Mouse (Mus musculus) cortical plate, adult 2 months (tissue): ENCODE data around the gene Snx13.

Experiments used
- CTCF ChIP-seq: fragments of 200-500 bp; IDR thresholded peaks from 2 replicates; pipeline ENCODE4 v1.5.1; 2011; ENCODE audit warnings: mild to moderate bottlenecking, control low read depth, low read length; ENCODE audit not compliant: insufficient read depth; ENCODE audit errors: extremely low read depth
- POLR2A ChIP-seq: fragments of 200-500 bp; IDR thresholded peaks from 2 replicates; pipeline ENCODE4 v1.6.1; 2011; ENCODE audit warnings: mild to moderate bottlenecking, low read length, control low read depth; ENCODE audit not compliant: insufficient read depth; ENCODE audit errors: extremely low read depth

GRCm38 (mm10) chr12:35027533-35027932, 19.5 kb upstream of the Snx13 start:
- TF ChIP-seq CTCF: no peak
- no peak for TF ChIP-seq POLR2A
